Mouse (Mus musculus): ENCODE data around the gene Chtop.

- no peak for TF ChIP-seq CHD2 (IDR thresholded peaks at IDR 0.05; ENCODE audit: low read depth, low read length)
- no peak for TF ChIP-seq ZC3H11A (IDR thresholded peaks at IDR 0.05; ENCODE audit: borderline replicate concordance, low read depth, low read length)
- no peak for TF ChIP-seq HCFC1 (IDR thresholded peaks at IDR 0.05; ENCODE audit: borderline replicate concordance, insufficient read depth, low read length)
- no peak for TF ChIP-seq MAFK (IDR thresholded peaks at IDR 0.05; ENCODE audit: insufficient read depth, low read depth, low read length)
- no peak for TF ChIP-seq ZNF384 (IDR thresholded peaks at IDR 0.05; ENCODE audit: low read depth, low read length)
These were observed 3.8 kb upstream of the Chtop start for GRCm38 (mm10) chr3:90512948-90513642.

Measured in ES-E14 (cell line).